Mouse (Mus musculus) forebrain, postnatal 0 days (tissue): Measurements from ENCODE around the gene Csad. TPM values are rescaled to one million over a fixed set of nuclear protein-coding genes. Genes with fewer than 3 reads are reported as not detected.

Experiments
- ATAC-seq: fragments of 200-750 bp; cut with Nextera tagmentation; 2 replicates; pipeline ENCODE4 v1.8.0; 2017; ENCODE audit warnings: mild to moderate bottlenecking, moderate library complexity
- DNase-seq: peaks from one replicate; pipeline ENCODE4 v3.0.0-alpha.2; 2015
- H3K27ac ChIP-seq: fragments of 300-500 bp; sonication (generic); 2 replicates; pipeline ENCODE4 v1.5.1; 2014; ENCODE audit warnings: low read depth, mild to moderate bottlenecking, antibody characterized with exemption, low read length, moderate library complexity, mixed read lengths
- H3K27me3 ChIP-seq: fragments of 300-500 bp; sonication (generic); 2 replicates; pipeline ENCODE4 v1.6.1; 2014; ENCODE audit warnings: mild to moderate bottlenecking, low read length, mixed read lengths; ENCODE audit not compliant: insufficient read depth
- H3K36me3 ChIP-seq: fragments of 300-500 bp; sonication (generic); 2 replicates; pipeline ENCODE4 v1.6.1; 2014; ENCODE audit warnings: mild to moderate bottlenecking, moderate library complexity; ENCODE audit not compliant: insufficient read depth
- H3K4me1 ChIP-seq: fragments of 300-500 bp; sonication (generic); 2 replicates; pipeline ENCODE4 v1.6.1; 2014; ENCODE audit warnings: antibody characterized with exemption; ENCODE audit not compliant: insufficient read depth
- H3K4me2 ChIP-seq: fragments of 300-500 bp; sonication (generic); 2 replicates; pipeline ENCODE4 v1.6.1; 2014; ENCODE audit warnings: low read depth, mild to moderate bottlenecking, moderate library complexity
- H3K4me3 ChIP-seq: fragments of 300-500 bp; sonication (generic); 2 replicates; pipeline ENCODE4 v1.5.1; 2014; ENCODE audit warnings: low read depth, low read length, mixed read lengths
- H3K9ac ChIP-seq: fragments of 300-500 bp; sonication (generic); 2 replicates; pipeline ENCODE4 v1.6.1; 2014; ENCODE audit warnings: mild to moderate bottlenecking
- H3K9me3 ChIP-seq: fragments of 300-500 bp; sonication (generic); 2 replicates; pipeline ENCODE4 v1.6.1; 2016; ENCODE audit warnings: low read length
- CTCF ChIP-seq: sonication (generic); IDR thresholded peaks from 2 replicates; pipeline ENCODE4 v1.5.1; 2016; ENCODE audit warnings: antibody characterized with exemption, control low read depth, low read depth
- WGBS: fragments of 180-500 bp; shearing (Covaris S2); extraction: QIAGEN DNeasy Blood & Tissue Kit; methylation state at CpG from one replicate; pipeline ENCODE4 v1.1.7; 2014; 5-methylcytosine and 5-hydroxymethylcytosine counted together
- polyA plus RNA-seq: library from polyadenylated mRNA; unstranded; fragments of >200 nt; fragmentation: Nextera tagmentation; extraction: Ambion mirVana; gene quantifications from 2 replicates; pipeline ENCODE4 v1.2.1, GENCODE M21; 2015
- total RNA-seq: library from RNA; depleted of rRNA; stranded (reverse); fragments of >200 nt; gene quantifications from 2 replicates; pipeline ENCODE4 v1.2.3, GENCODE M21; 2014

Gene Csad
- total and polyA plus RNA-seq, 2 experiments from 2014 or later = 29.9 to 47.8 TPM

DNA sequence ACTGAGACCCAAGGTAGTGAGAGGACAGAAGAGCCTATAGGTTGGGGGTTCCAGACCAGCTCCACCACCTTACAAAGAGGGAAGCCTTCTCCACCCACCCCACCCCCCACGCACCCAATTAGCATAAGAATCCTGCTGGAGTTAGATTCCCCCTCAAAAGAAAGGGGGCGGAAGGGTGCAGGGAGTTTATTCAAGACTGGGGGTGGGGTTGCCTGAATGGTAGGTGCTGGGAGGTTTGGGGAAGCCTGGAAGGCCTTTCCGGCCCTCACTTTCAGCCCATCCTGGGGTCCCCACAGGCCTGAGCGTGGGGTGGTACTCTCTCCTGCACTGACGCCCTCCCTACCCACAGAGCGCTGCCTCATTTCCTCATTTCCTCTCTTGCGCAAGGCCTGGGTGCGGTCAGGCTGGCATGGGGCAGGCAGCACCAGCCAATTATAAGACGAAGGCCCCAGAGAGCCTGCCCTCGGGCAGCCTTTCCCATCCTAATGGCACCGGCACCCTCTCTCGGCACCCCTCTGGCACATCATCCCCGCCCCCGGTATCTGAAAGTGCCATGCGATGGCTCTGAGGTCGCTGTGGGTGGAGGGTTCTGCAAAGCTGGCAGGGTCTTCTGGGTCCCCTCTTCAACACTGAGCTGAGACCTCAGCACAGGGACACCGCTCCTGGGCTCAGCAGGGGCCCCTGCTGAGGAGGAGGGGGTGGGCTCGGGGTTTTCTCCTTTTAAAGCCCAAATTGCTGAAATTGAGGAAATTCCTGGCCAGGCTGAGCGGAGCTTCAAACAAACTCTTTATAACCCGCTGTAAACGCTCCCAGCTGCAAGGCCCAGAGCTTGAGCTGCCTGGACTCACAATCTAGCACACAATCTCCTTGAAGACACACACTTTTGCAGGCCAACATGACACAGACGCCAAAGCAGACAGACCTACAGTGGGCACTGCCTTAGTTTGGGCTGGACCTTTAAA, 39.0 kb upstream of the Csad start:
- DNase-seq = no peak
- Histone ChIP-seq H3K9ac (0 out of 2 replicates have a peak overlapping the region, but pooled peaks have one; percentile 26), H3K9me3 (no peaks in the 10 kb centered on the region), H3K4me2 (peak overlapping the region; percentile 20), H3K27ac (no peak overlapping the region), H3K4me3 (no peak overlapping the region), H3K36me3 (peaks cover 6% of the 10 kb centered on the region; the same call in 1 of the 2 replicates), H3K4me1 (peaks cover 19% of the 10 kb centered on the region), H3K27me3 (no peaks in the 10 kb centered on the region)
- no peak for ATAC-seq
- no peak for TF ChIP-seq CTCF
- 19% methylated on average over 22 of the region's 22 CpGs for WGBS

DNA sequence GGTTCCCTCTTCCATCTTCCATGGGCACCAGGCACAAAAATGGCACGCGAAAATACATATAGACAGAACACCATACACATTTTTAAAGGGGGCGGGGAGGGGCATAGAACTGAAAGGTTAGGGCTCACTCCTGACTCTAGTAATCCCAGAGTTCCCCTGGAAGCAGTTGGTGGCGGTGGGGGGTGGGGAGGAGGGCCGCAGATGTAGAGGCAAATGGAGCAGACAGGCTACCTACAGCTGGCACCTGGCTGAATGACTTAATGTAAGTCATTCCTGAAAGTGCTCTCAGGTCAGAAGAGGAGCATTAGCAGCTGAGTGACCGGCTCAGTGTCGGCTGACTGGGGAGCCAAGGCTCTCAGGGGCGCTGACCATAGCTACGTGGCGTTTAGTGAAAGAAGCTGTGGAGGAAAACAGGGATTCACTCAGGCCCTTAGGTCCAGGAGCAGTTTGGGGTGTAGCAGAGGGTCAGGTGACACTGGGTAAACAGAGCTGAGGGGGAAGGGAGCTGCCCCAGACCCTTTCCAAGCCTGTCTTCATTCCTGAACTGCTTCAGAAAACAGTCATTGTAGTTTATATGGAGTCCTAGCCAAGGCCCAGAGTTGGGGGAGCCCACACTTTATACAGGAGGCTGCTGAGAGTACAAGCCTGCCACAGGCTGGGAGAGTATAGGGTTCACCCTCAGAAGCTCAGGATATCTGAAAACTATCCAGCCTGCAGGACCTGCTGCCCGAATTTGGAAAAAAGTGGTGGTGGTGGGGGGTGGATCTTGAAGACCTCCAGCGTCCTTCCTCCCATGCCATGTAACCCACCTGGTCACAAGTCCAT, 38.1 kb upstream of the Csad start:
- H3K4me2 ChIP-seq = no peak overlapping the region
- no peak for TF ChIP-seq CTCF
- WGBS = 39% methylated on average over 12 of the region's 12 CpGs
- no peaks in the 10 kb centered on the region for H3K9me3 ChIP-seq
- no peaks in the 10 kb centered on the region for H3K27me3 ChIP-seq
- no peak for DNase-seq
- ATAC-seq = no peak
- H3K27ac ChIP-seq = no peak overlapping the region
- H3K9ac ChIP-seq = no peak overlapping the region
- H3K4me1 ChIP-seq = peaks cover 19% of the 10 kb centered on the region
- H3K4me3 ChIP-seq = no peak overlapping the region
- H3K36me3 ChIP-seq = peaks cover 7% of the 10 kb centered on the region; the same call in 1 of the 2 replicates

DNA sequence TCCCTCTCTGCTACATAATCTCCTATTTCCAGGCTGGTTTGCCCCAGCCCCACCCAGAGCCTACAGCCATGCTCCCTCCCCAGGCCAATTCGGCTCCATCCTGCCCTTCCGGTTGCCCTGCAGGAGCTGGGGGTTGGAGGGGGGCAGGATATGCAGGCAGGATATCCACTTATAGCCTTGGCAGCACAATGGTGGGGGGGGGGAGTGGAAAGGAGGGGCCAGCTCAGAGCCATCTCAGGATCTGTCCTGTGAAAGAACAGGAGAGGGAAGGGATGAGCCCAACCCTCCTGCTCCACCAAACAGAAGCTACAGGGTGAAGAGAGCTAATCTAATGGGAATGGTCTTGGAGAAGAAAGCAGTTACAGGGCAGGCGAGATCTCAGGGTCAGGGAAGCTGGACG, 36.1 kb upstream of the Csad start:
- 80% methylated on average over 4 of the region's 4 CpGs for WGBS
- H3K36me3 ChIP-seq = peaks cover 10% of the 10 kb centered on the region; the same call in 1 of the 2 replicates
- no peaks in the 10 kb centered on the region for H3K9me3 ChIP-seq
- no peak overlapping the region for H3K4me3 ChIP-seq
- no peak for ATAC-seq
- TF ChIP-seq CTCF = no peak
- no peak overlapping the region for H3K27ac ChIP-seq
- H3K27me3 ChIP-seq = no peaks in the 10 kb centered on the region
- H3K9ac ChIP-seq = no peak overlapping the region
- no peak for DNase-seq
- no peak overlapping the region for H3K4me2 ChIP-seq
- peaks cover 19% of the 10 kb centered on the region for H3K4me1 ChIP-seq

DNA sequence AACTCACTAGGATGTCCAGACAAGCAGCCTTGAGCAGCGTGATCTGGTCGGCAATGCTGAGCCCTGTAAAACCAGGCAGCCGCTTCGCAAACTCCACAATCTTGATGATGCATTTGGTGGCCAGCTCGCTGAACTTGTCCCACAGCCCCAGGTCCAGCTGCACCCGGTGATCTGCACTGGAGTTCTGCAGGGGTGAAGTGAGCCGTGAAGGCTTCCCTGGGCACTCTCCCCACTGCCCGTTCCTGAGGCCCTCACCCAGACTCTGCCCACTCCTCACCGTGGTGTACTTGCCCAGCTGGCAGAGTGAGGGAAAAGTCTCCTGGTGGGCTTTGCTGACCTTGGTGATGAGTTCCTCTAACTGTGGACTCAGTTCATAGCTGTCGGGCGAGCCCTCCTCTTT, 35.3 kb upstream of the Csad start:
- Histone ChIP-seq H3K4me1 (peaks cover 16% of the 10 kb centered on the region), H3K9me3 (no peaks in the 10 kb centered on the region), H3K27me3 (no peaks in the 10 kb centered on the region), H3K27ac (no peak overlapping the region), H3K4me3 (no peak overlapping the region), H3K9ac (no peak overlapping the region), H3K36me3 (peaks cover 10% of the 10 kb centered on the region; the same call in 1 of the 2 replicates), H3K4me2 (no peak overlapping the region)
- ATAC-seq = no peak
- TF ChIP-seq CTCF = no peak
- DNase-seq = no peak
- WGBS = 76% methylated on average over 11 of the region's 11 CpGs

DNA sequence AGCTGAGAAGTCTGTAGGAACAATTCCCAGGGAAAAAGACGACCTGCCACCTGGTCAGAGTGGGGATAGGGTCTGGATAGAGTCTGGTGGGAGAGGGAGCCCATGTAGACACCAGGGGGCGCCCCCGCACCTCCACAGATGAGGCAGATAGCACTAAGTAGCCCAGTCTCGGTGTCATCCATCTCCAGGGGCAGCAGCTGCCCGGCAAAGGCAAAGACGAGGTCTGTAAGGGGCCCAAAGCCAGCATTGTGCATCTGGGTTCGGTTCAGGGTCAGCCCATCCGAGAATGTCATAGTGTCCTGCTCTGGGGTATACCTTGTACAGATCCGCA, 34.7 kb upstream of the Csad start:
- Histone ChIP-seq H3K9ac (no peak overlapping the region), H3K36me3 (peaks cover 10% of the 10 kb centered on the region; the same call in 1 of the 2 replicates), H3K4me2 (no peak overlapping the region), H3K9me3 (no peaks in the 10 kb centered on the region), H3K27ac (no peak overlapping the region), H3K27me3 (no peaks in the 10 kb centered on the region), H3K4me3 (no peak overlapping the region), H3K4me1 (peaks cover 11% of the 10 kb centered on the region; the same call in 1 of the 2 replicates)
- DNase-seq (peak; percentile 73), ATAC-seq (peak; percentile 84)
- 12% methylated on average over 9 of the region's 9 CpGs for WGBS
- peak; percentile 85 for TF ChIP-seq CTCF

DNA sequence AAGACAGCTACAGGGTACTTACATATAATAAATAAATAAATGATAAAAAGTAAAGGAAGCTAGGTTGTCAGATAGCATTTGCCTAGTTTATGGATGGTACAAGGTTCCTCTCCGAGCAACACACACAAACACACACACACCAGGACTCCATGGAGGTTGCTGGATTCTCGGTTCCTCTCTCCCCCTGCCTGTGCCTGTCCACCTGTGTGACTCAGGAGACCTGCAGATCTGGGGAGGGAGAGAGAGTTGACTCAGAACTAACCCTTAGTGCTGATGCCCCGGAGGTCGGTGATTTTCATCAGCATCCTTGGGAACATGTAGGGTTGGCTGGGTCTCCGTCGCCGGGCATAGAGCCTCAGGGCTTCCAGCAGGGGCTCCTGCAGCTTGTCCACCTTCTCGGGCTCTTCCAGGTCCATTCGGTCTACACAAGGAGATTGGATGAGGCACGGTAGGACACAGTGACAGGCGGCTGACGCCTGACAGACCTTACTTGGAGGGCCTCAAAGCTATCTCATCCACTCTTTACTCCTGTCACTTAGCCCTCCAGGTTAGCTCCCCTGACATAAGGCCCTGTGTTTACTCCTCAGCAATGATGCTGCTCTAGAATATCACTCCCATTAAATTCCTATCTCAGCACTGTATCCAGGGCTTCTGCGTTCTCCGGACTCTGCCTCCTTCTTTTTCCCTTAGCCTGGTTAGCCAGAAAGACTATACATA, 34.2 kb upstream of the Csad start:
- Histone ChIP-seq H3K27me3 (no peaks in the 10 kb centered on the region), H3K4me2 (no peak overlapping the region), H3K27ac (no peak overlapping the region), H3K9ac (no peak overlapping the region), H3K9me3 (no peaks in the 10 kb centered on the region), H3K4me1 (peaks cover 6% of the 10 kb centered on the region; the same call in 1 of the 2 replicates), H3K36me3 (peaks cover 10% of the 10 kb centered on the region; the same call in 1 of the 2 replicates), H3K4me3 (no peak overlapping the region)
- no peak for DNase-seq
- ATAC-seq = no peak
- WGBS = 86% methylated on average over 14 of the region's 14 CpGs
- no peak for TF ChIP-seq CTCF
